Mouse (Mus musculus) cortical plate, adult 2 months (tissue): ENCODE data around the gene Hes1.

Experiments
- CTCF ChIP-seq: fragments of 200-500 bp; IDR thresholded peaks from 2 replicates; pipeline ENCODE4 v1.5.1; 2011; ENCODE audit warnings: mild to moderate bottlenecking, control low read depth, low read length; ENCODE audit not compliant: insufficient read depth; ENCODE audit errors: extremely low read depth
- POLR2A ChIP-seq: fragments of 200-500 bp; IDR thresholded peaks from 2 replicates; pipeline ENCODE4 v1.6.1; 2011; ENCODE audit warnings: mild to moderate bottlenecking, low read length, control low read depth; ENCODE audit not compliant: insufficient read depth; ENCODE audit errors: extremely low read depth

- no peak for TF ChIP-seq CTCF
- TF ChIP-seq POLR2A = no peak
These were observed 17.3 kb downstream of the Hes1 start for GRCm38 (mm10) chr16:30081498-30081897.
